Mouse (Mus musculus): ENCODE measurements around the gene Dync1i1.
A peak's percentile ranks its signal among the peaks of the same experiment; 100 is the strongest.

Gene Dync1i1

DNA sequence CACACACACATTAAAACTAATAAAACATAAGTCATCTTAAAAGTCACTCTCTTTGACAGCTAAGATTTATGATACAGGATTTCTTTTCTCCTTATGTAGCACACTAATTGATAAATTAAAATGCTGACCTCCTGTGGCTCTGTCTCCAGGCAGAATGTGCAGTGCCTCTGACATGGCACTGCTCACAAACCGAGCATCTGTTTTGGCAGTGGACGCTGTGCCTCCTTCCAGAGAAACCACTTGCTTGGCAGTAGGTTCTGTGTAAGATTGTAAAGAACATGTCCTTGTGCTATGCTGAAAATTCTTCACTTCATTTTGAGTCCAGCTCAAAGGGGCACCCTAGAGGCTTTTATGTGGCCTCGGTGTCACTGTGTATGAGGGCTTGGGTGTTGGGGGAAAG is 50.0 kb downstream of the Dync1i1 start:
- DNase-seq = no peak

DNA sequence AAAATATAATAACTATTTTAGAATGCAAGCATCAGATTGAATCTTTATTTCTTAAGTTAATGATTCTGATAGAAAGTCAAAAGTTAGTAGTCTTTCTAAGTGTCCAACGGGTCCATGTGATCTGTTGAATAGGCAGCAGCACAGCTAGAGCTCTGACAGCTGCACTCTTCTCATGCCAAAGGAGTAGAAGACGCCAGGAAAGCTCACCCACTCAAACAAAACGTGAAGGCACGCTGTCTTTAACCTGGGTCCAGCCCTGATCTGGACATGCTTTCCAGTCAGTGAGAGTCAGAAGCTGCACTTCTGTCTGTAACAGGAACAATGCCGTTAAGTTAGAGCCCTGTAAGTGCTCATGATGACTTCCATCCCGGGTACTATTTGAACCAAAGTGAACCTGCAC is 56.3 kb downstream of the Dync1i1 start:
- DNase-seq = no peak

DNA sequence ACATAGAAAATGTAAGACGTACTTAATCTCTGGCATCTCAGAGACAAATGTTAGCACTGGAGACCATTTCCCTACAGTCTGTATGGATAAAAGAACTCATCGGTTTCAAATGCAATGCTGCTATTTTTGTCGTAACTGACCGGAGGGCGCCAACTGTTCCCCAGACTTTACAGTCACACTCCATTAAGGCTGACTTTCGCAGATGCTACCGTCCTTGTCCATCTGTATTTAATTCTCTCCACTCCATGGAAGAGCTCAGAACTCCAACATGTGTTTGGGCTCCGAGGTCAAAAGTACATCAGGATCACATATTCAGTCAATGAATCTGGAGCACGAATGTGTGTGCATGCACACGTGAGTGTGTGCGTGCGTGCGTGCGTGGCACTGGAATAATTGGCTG is 58.4 kb downstream of the Dync1i1 start:
- no peak for DNase-seq

DNA sequence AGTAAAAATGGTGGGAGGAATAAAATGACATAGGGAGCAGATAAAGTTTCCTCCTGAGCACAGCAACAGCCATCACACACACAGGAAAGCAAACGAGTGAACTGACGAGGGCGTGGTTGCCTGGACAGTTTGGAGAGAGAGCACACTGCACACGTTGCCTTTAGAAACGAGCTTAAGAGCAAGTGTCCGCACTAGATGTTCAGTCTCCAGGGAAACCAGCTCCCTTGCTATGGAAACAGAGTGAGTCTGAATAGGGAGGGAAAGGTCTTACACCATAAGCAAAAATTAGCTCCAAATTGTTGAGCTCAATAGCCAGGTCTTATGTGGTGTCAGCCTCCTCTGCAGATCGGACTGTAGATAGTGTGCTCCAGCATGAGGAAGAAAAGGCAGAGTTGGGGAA is 65.2 kb downstream of the Dync1i1 start:
- no peak for DNase-seq

DNA sequence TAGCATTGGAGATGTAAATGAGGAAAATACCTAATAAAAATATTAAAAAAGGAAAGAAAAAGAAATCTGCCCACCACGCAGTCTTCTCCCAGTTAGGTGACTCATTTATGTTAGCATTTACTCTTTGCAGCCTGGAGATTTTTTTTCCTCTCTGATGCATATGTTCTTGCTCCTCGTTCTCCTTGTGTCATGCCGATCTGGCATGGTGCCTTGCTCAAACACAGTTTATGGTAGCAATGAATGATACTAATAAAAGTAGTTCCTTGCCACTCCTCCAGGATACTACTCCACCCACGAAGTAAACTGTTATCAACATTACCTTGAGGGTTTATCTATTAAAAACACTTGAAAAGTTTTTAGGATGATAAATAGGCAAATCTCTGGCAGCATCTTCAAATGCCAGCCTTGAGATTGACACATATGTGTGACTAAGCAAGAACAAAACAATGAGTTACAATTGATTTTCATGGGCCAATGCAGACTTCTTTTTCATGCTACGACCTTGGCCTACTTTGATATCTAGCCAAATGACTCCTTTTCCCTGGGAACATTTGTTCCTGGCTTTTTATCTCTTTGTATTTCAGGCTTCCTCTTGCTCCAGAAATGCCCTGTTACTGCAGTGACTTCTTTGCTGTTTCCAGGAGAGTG is 68.8 kb downstream of the Dync1i1 start:
- DNase-seq = no peak

DNA sequence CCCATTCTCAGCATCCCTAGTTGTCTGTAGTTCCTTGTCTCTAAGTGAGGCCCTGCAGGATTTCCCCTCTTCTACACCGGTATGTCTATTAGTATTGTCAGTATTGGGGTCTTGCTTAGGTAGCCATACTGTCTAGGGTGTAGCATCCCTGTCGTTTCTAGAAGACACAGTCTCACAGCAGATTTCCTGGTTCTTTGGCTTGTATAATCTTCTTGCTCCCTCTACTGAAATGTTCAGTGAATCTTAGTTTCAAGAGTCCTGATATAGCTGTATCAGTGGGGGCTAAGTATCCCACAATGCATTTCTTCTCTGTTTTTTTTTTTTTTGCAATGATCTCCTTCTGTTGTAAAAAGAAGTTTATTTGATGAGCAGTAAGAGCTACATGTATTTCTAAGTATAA is 69.9 kb downstream of the Dync1i1 start:
- no peak for DNase-seq

DNA sequence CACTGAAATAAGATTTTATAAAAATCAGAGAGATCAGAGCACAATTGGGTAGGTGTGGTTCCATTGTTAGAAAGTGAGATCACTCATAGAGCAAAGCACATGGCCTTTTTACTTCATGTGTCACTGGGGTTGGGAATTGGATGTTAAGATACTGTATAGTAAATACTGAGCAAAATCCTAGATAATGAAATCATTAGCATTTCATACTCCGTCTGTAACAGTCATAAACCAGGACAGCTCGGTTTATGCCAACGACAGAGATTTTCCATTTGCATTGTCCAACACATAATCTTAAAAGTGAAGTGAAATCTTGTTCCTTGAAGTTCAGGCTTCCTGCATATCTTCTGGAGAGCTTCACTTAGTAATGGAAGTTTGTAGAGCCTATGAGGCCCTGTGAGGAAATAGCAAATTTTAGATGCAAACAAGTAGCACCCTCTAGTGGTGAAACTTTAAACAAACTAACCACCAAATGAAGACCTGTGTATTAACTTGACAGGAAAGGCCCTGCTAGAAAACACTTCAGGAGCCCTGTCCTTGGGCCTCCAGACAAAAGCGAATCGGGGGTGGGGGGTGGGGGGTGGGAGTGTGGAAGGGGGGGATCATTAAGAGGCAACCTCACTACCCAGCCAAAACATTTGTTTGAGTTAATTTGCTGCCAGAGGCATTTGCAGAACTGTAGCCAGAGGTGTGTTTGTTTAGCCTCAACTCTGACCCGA is 76.8 kb downstream of the Dync1i1 start:
- no peak for DNase-seq

DNA sequence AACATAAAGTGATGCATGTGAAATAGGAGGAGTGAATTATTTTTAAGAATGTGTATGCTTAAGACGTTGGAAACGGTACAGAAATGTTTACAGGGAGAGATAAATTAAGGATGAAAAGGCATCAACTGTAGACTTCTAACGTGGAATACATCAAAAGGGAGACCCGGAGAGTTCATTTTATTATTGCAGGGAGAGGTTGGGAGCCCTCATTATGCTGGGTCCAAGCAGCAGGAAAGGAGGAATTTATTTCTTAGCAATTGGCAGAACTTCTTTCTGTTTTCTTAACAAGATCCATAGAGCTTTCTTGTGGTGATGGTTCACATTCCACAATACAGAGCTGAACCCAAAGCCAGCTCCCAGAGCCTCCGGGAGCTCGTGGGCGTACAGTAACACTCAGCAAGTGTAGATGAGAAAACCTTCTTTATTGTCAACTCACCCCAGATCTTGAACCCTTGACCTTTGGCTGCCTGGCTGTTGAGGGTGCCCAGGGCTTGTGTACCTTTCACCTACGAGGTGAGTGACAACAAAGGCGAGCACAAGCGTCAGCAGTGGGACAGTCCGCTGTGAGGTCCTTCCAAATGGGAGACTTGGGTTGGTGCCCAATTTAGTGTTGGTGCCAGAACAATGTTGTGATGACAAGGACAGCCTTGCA is 77.5 kb downstream of the Dync1i1 start:
- no peak for DNase-seq

DNA sequence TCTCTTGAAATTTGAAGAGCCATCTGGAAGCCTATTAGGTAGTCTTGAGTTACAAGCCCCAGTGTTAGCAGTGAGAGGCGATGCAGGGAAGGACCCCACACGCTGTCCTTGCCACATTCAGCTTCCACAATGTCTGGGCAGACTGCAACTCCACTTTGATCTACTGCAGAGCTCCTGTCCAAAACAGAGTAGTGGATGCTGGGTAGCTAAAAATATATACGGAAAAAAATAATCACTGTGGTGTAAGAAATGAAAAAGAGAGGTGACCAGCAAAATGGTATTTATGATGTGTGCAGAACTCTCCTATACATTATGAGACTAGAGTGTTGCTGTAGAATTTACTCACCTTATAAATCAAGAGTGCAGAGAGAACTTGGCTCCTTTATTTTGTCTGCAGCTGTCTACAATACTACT is 82.6 kb downstream of the Dync1i1 start:
- DNase-seq = no peak

DNA sequence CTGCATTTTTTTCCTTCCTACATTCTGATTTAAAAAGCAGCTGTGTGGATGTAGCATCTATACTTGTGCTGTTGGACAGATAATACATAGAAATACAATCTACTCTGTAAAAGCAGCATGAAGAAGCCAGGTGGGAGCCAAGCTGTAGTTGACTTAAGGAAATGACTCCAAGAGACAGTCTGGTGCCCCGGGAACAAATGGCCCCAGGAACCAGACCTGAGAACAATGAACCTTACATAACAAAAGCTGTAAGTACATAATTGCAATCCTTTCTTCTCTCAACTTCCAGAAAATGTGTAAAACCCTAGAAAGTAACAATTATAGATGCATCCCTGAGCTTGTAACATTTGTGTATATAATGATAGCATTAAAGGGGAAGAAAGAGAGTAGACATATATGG is 86.6 kb downstream of the Dync1i1 start:
- DNase-seq = no peak

DNA sequence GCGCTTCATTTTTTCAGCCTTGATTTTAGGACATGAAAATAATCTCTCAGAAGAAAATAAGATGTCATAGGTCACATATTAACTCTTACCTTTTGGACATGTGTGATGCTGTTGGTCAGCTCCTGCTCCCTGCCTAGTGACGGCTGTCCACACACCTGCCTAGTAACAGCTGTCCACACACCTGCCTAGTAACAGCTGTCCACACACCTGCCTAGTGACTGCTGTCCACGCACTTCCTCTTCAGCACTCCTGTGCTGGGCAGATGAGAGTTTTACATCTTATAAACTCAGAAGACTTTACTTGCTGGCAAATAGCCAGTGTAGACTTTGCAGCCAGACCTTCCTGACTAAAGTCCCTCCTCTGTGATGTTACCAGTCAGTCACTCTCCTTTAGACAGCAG is 94.2 kb downstream of the Dync1i1 start:
- DNase-seq = no peak

DNA sequence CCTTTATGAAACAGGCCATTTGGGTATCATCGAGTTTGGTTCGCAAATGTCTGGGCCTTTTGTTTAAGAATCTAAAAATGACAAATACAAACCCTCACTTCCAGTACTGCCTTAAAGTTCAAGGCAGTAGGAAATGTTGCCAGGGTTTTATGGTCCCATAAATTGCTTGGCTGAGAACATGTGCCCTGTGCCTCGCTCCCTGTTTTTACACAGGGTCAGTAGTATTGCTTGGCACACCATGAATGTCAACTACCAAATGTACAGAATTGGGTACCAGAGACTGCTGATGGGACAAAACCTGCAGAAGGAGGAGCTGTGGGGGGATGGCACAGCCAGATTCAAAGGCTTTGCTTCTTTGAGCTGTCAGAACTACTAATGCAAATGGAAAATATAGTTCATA is 100.0 kb downstream of the Dync1i1 start:
- no peak for DNase-seq

DNA sequence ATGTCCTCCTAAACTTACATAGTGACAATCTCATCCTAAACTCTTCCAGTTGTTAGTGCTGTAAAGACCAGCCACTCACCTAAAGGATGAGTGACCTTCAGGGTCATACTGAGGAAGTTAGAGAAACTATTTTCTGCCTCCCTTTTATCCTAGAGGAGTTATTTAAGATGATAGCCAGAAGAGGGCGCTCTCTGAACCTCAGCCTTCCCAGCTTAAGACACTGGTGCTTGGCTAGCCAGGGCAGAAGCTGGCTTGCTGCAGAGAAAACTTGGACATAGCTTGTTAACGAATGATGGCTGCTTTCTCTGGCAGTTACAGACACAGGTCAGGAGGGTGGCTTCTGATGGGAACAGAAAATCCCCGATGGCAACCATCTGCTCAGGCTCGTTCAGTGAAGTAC is 101.6 kb downstream of the Dync1i1 start:
- no peak for DNase-seq

DNA sequence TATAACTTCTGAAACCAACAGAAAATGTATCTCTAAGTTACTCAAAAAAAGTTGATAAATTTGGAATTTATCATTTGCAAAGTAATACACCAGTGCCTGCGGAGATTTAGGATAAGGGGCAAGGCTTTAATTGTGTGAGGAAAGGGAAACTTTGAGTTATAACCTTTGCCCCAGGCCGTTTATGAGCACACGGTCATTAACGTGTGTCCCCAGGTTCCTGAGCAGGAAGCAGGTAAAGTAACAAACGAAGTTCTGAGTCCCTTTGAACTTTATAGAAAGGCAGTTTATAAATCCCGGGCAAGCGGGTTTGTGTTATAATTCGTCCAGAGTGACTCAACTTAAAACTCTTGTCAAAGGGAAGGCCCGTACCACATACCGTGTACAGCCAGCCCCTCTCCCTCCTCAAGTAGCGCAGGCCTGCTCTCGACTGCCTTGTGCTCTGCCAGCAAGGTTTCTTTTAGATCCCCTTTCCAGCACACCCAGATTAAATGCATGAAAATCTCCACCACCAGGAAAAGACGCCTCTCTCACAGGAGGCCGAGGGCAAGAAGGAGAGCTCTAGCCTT is 103.1 kb downstream of the Dync1i1 start:
- DNase-seq = no peak

DNA sequence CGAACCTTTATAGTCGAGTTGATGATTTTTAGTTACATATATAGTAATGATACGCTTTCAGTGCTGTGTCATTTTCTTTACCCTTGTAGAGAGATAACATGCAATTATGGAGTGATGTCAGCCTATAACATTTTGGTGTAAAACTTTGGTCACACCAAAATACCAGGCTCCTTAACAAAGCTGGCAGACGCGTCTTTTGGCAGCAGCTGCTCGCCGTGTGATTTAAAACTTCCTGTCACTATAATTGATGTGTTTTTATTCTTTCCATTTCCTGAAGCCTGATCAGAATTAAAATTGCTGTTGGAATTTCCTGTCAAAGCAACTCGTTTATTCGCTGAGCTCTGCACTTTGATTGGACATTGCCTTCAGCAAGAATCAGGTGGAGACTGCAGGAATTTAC is 103.7 kb downstream of the Dync1i1 start:
- no peak for DNase-seq

DNA sequence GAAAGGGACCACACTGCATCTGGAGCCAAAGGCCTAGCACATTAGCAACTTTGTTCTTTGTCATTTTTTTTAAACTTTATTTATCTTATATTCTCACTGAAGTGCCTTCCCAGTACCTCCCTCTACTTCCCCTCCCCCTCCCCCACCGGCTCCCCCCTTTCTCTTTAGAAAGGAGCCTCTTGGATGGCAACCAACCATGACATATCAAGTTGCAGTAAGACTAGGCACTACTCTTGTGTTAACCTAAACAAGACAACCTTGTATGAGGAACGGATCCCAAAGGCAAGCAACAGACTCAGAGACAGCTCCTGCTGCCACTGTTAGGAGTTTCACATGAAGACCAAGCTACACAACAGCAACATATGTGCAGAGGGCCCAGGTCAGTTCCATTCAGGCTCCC is 105.3 kb downstream of the Dync1i1 start:
- DNase-seq = no peak

DNA sequence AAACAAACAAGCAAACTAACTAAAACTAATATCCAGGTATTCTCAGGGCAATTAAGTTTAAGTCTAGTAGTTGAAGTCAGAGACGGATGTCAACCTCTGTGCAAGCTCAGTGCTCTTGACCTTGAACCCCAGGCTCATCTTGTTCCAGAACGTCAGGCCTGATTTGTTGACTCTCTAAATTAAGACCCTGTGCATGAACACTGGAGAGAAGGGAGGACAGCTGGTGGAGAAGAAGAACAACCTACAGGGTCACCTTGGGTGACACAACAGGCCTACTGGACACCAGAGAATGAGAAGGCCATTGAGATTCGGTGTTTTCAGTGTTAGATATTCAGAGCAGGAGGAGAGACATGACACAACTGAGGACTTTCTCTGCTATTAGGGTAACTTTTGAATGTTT is 105.8 kb downstream of the Dync1i1 start:
- no peak for DNase-seq

DNA sequence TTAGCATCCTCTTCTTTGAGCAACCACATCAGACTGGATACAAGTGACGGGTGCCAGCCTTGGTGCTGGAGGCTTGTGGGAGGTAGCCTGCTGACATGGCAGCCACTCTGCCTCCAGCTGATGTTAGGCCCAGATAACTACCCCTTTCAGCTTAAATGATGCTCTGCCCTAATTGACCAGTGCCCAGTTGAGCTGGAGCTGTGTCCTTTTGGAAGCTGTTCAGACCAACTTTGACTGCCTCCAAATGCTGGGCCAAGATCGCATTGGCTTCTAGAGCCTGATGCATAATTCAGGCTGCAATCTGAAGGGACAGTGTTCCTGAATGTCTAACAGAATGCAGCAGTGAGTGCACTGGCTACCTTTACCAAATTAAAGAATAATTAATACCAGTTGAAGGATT is 107.4 kb downstream of the Dync1i1 start:
- no peak for DNase-seq

DNA sequence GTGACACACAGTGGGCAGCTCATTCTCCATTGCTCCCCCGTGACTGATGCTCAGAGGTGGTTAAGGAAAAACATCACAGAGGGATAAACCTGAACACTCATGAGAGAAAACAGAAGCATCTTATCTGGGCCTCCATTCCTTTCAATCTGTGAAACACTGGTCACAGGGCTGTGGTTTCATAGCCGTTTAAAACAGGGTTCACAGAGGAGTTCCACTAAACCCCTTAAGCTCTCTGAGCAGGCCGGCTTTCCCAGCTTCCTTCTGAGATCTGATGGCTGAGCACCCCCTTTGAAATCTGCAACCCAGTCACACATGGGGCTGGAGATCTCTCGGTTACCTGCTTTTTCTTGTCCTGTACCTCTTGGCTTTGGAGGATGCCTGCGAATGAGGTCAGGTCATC is 117.0 kb downstream of the Dync1i1 start:
- DNase-seq = no peak

DNA sequence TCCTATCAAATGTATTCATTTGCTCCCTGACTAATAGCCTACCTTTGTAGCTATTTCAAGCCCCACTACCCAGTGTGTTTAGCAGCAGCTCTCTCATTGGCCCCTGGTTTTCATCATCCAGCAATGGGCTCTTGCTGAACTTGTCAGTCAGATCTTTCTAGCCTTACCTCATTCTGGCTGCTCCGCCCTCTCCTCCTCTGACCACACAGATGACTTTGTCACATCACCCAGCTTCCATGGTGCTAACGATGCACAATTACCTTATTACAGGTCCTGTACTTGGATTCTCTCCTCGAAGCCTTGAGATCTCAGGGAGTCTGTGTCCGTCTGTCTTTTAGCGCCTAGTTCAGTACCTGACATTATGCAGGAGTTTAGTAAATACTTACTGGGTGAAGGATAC is 120.7 kb downstream of the Dync1i1 start:
- no peak for DNase-seq

DNA sequence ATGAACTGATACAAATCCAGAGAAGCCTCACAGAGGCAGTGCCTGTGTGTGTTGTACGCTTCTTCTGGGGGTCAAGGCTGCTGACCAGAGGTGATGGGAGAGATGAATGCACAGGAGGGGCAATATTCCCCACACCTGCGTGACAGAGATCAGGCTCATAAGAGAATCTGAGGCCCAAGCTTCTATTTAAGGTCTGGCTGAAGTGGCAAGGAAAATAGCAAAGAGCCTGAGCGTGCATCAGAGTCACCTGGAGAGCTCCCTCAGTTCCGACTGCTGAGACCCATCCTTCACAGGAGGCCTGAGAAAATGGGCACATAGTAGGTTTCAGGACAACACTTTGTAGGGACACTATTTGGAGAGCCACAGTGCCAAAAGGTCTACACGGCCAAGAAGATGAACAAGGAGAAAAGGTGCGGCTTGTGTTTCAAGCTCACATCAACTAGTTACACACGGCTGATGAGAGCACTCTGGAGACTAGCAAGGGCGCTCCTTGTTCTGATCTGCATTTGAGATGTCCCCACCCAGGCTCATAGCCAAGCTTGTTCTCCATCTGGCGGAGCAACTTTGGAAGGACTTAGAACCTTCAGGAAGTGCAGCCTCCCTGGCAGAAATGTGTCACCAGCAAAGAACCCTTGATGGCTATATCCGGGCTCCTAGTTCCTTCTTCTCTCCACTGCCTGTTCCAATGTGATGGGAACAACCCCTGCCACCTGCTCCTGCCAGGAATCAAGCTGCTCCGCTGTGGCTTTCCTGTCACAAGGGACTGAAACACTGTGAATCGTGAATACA is 128.8 kb downstream of the Dync1i1 start:
- DNase-seq = peak; percentile 24

DNA sequence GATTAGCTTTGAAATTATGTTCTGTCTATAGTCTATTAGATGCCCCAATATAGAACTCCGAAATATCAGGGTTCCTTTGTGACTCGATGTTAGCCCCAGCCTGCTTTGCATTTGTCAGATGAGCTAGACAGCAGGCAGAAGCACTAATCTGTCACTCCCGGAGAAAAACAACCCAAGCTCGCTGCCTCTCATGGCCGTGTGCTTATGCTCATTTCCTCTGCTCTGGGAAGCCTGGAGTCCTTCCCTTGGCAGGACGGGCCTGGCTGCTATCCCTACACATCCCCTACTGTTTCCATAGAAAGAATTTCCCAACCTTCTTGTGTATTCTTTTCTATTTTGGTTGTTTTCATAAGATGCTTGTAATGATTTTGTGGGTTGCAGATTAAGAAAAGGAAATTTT is 130.1 kb downstream of the Dync1i1 start:
- DNase-seq = no peak

DNA sequence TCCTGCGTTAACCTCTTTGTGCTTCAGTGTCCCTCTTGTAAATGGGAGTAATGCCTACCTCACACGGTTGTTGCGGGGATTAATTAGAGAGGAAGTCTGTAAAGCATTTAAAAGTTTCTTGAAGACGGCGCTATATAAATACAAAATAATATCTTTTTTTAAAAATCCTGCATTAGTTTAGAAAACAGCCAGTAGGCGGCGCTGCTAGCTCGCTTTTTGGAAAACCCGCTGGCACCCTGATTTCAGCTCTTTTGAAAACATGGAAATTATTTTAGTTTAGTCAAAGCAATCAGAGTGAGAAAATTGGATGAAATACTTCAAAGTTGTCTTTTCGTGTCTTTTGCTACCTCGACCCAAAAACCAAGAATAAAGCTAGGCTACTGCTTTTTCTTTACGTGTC is 132.9 kb downstream of the Dync1i1 start:
- no peak for DNase-seq

Measured in layer of hippocampus, adult 9-11 months (tissue).